Mouse (Mus musculus) forebrain, embryonic 13.5 days (tissue): Measurements from ENCODE around the gene Pcnx3. TPM values are rescaled to one million over a fixed set of nuclear protein-coding genes. Genes with fewer than 3 reads are reported as not detected.

Experiments used
- ATAC-seq: fragments of 200-750 bp; cut with Nextera tagmentation; 2 replicates; pipeline ENCODE4 v1.8.0; 2017
- H3K27ac ChIP-seq: fragments of 300-500 bp; sonication (generic); 2 replicates; pipeline ENCODE4 v1.5.1; 2015; ENCODE audit warnings: inconsistent platforms, mild to moderate bottlenecking, moderate library complexity
- H3K27me3 ChIP-seq: fragments of 300-500 bp; sonication (generic); 2 replicates; pipeline ENCODE4 v1.6.1; 2015; ENCODE audit warnings: mild to moderate bottlenecking, inconsistent platforms
- H3K36me3 ChIP-seq: fragments of 300-500 bp; sonication (generic); 2 replicates; pipeline ENCODE4 v1.6.1; 2015; ENCODE audit warnings: mild to moderate bottlenecking, inconsistent platforms; ENCODE audit not compliant: poor library complexity, severe bottlenecking
- H3K4me1 ChIP-seq: fragments of 300-500 bp; sonication (generic); 2 replicates; pipeline ENCODE4 v1.6.1; 2015; ENCODE audit warnings: inconsistent platforms
- H3K4me2 ChIP-seq: fragments of 300-500 bp; sonication (generic); 2 replicates; pipeline ENCODE4 v1.6.1; 2015; ENCODE audit warnings: inconsistent platforms, mild to moderate bottlenecking, moderate library complexity
- H3K4me3 ChIP-seq: fragments of 300-500 bp; sonication (generic); 2 replicates; pipeline ENCODE4 v1.5.1; 2015; ENCODE audit warnings: mild to moderate bottlenecking, inconsistent platforms
- H3K9ac ChIP-seq: fragments of 300-500 bp; sonication (generic); 2 replicates; pipeline ENCODE4 v1.6.1; 2015; ENCODE audit warnings: mild to moderate bottlenecking, inconsistent platforms
- H3K9me3 ChIP-seq: fragments of 300-500 bp; sonication (generic); replicated peaks from 2 replicates; pipeline ENCODE4 v1.6.1; 2016; ENCODE audit warnings: inconsistent platforms
- WGBS: fragments of 180-500 bp; shearing (Covaris S2); methylation state at CpG from one replicate; pipeline ENCODE4 v1.1.7; 2015; 5-methylcytosine and 5-hydroxymethylcytosine counted together
- microRNA-seq: library from miRNA; unstranded; fragments of <30 nt; microRNA quantifications from one replicate; pipeline ENCODE4, GENCODE M21; 2016
- polyA plus RNA-seq: library from polyadenylated mRNA; unstranded; fragments of >200 nt; fragmentation: Nextera tagmentation; extraction: Ambion mirVana; gene quantifications from 2 replicates; pipeline ENCODE4 v1.2.1, GENCODE M21; 2015

Gene Pcnx3
- polyA plus RNA-seq, 1 experiment from 2014 or later: 21.6 TPM

GRCm38 (mm10) chr19:5632120-5632519, 56.6 kb downstream of the Pcnx3 start:
- H3K4me2 ChIP-seq: no peak overlapping the region
- H3K4me3 ChIP-seq: no peak overlapping the region
- no peak overlapping the region for H3K27ac ChIP-seq
- H3K27me3 ChIP-seq: no peaks in the 10 kb centered on the region
- H3K9me3 ChIP-seq: no peaks in the 10 kb centered on the region
- ATAC-seq: no peak
- WGBS: 80% methylated on average over 9 of the region's 9 CpGs
- H3K9ac ChIP-seq: no peak overlapping the region
- no peaks in the 10 kb centered on the region for H3K36me3 ChIP-seq
- peaks cover 11% of the 10 kb centered on the region for H3K4me1 ChIP-seq

- H3K9me3 ChIP-seq: no peaks in the 10 kb centered on the region
- no peak overlapping the region for H3K9ac ChIP-seq
- no peaks in the 10 kb centered on the region for H3K36me3 ChIP-seq
- no peak for ATAC-seq
- H3K4me2 ChIP-seq: no peak overlapping the region
- H3K27ac ChIP-seq: no peak overlapping the region
- no peaks in the 10 kb centered on the region for H3K27me3 ChIP-seq
- H3K4me1 ChIP-seq: no peaks in the 10 kb centered on the region
- H3K4me3 ChIP-seq: no peak overlapping the region
Observed at GRCm38 (mm10) chr19:5629907-5630306, 58.8 kb downstream of the Pcnx3 start.

- whole genome bisulfite sequencing: 83% methylated on average over 8 of the region's 8 CpGs
- Histone ChIP-seq H3K4me1 (no peaks in the 10 kb centered on the region), H3K27me3 (no peaks in the 10 kb centered on the region), H3K4me2 (no peak overlapping the region), H3K9me3 (no peaks in the 10 kb centered on the region), H3K27ac (no peak overlapping the region), H3K9ac (no peak overlapping the region), H3K36me3 (no peaks in the 10 kb centered on the region), H3K4me3 (no peak overlapping the region)
- no peak for ATAC-seq
Observed at GRCm38 (mm10) chr19:5625311-5625710, 63.4 kb downstream of the Pcnx3 start.

GRCm38 (mm10) chr19:5621884-5622283, 66.8 kb downstream of the Pcnx3 start:
- Histone ChIP-seq H3K4me3 (no peak overlapping the region), H3K4me1 (no peaks in the 10 kb centered on the region), H3K27me3 (0 out of 2 replicates have a peak, but pooled peaks cover 3% of the 10 kb centered on the region), H3K27ac (no peak overlapping the region), H3K4me2 (no peak overlapping the region), H3K9me3 (no peaks in the 10 kb centered on the region), H3K36me3 (no peaks in the 10 kb centered on the region), H3K9ac (no peak overlapping the region)
- ATAC-seq: no peak
- WGBS: 92% methylated on average over 5 of the region's 5 CpGs

GRCm38 (mm10) chr19:5620007-5620406, 68.7 kb downstream of the Pcnx3 start:
- ATAC-seq: no peak
- H3K27me3 ChIP-seq: 0 out of 2 replicates have a peak, but pooled peaks cover 3% of the 10 kb centered on the region
- H3K27ac ChIP-seq: no peak overlapping the region
- WGBS: 85% methylated on average over 4 of the region's 4 CpGs
- H3K36me3 ChIP-seq: no peaks in the 10 kb centered on the region
- no peak overlapping the region for H3K4me3 ChIP-seq
- H3K4me1 ChIP-seq: 0 out of 2 replicates have a peak, but pooled peaks cover 5% of the 10 kb centered on the region
- H3K9ac ChIP-seq: no peak overlapping the region
- H3K4me2 ChIP-seq: no peak overlapping the region
- H3K9me3 ChIP-seq: no peaks in the 10 kb centered on the region

GRCm38 (mm10) chr19:5614953-5615352, 73.8 kb downstream of the Pcnx3 start:
- no peak overlapping the region for H3K9ac ChIP-seq
- 66% methylated on average over 2 of the region's 2 CpGs for WGBS
- no peak overlapping the region for H3K27ac ChIP-seq
- H3K9me3 ChIP-seq: no peaks in the 10 kb centered on the region
- no peak overlapping the region for H3K4me3 ChIP-seq
- ATAC-seq: no peak
- no peaks in the 10 kb centered on the region for H3K36me3 ChIP-seq
- peaks cover 14% of the 10 kb centered on the region for H3K4me1 ChIP-seq
- H3K4me2 ChIP-seq: no peak overlapping the region
- 0 out of 2 replicates have a peak, but pooled peaks cover 3% of the 10 kb centered on the region for H3K27me3 ChIP-seq

Small RNA genes within 50 kb of the gene (microRNA-seq; reads per million reads assigned to microRNA genes)
- gene Mir6987: not detected

Other genes starting within 250 kb of the Pcnx3 start
- not detected in 2 replicates for gene Fosl1, start 241.4 kb downstream of the Pcnx3 start, polyA plus RNA-seq
- gene Ccdc85b, start 231.0 kb downstream of the Pcnx3 start, polyA plus RNA-seq: 6.5 and 7.1 TPM in 2 replicates
- gene Fibp, start 228.3 kb downstream of the Pcnx3 start, polyA plus RNA-seq: 153 and 155 TPM in 2 replicates
- gene Ctsw, start 220.4 kb downstream of the Pcnx3 start, polyA plus RNA-seq: 4.4 and 5.4 TPM in 2 replicates
- 30.7 and 31.1 TPM in 2 replicates for gene Efemp2, start 215.0 kb downstream of the Pcnx3 start, polyA plus RNA-seq
- 44.4 and 47.0 TPM in 2 replicates for gene Mus81, start 200.5 kb downstream of the Pcnx3 start, polyA plus RNA-seq
- gene Cfl1, start 198.5 kb downstream of the Pcnx3 start, polyA plus RNA-seq: 3,452 and 3,520 TPM in 2 replicates
- gene 1700020D05Rik, start 185.1 kb downstream of the Pcnx3 start, polyA plus RNA-seq: 0.23 and 0.27 TPM in 2 replicates
- gene Snx32, start 178.4 kb downstream of the Pcnx3 start, polyA plus RNA-seq: 41.4 and 44.4 TPM in 2 replicates
- gene Ovol1, start 128.3 kb downstream of the Pcnx3 start, polyA plus RNA-seq: 0.06 TPM in 1 of 2 replicates, not detected in the other
- gene Ap5b1, start 120.9 kb downstream of the Pcnx3 start, polyA plus RNA-seq: 1.4 and 1.7 TPM in 2 replicates
- 146 and 170 TPM in 2 replicates for gene Rnaseh2c, start 87.0 kb downstream of the Pcnx3 start, polyA plus RNA-seq
- 72.7 and 80.7 TPM in 2 replicates for gene Kat5, start 78.7 kb downstream of the Pcnx3 start, polyA plus RNA-seq
- 33.4 and 34.4 TPM in 2 replicates for gene Rela, start 51.4 kb downstream of the Pcnx3 start, polyA plus RNA-seq
- 9.4 and 11.0 TPM in 2 replicates for gene Sipa1, start 25.2 kb downstream of the Pcnx3 start, polyA plus RNA-seq
- 11.3 and 11.7 TPM in 2 replicates for gene Map3k11, start 166 bp downstream of the Pcnx3 start, polyA plus RNA-seq
- 0.31 and 0.32 TPM in 2 replicates for gene Kcnk7, start 15.5 kb upstream of the Pcnx3 start, polyA plus RNA-seq
- 5.3 and 6.7 TPM in 2 replicates for gene Ehbp1l1, start 37.4 kb upstream of the Pcnx3 start, polyA plus RNA-seq
- 199 and 204 TPM in 2 replicates for gene Fam89b, start 40.7 kb upstream of the Pcnx3 start, polyA plus RNA-seq
- 8.3 and 13.1 TPM in 2 replicates for gene Ltbp3, start 52.0 kb upstream of the Pcnx3 start, polyA plus RNA-seq
- gene Scyl1, start 82.5 kb upstream of the Pcnx3 start, polyA plus RNA-seq: 56.4 and 62.6 TPM in 2 replicates
- gene Frmd8, start 186.4 kb upstream of the Pcnx3 start, polyA plus RNA-seq: 21.7 and 26.2 TPM in 2 replicates
- gene Slc25a45, start 188.9 kb upstream of the Pcnx3 start, polyA plus RNA-seq: 1.2 and 1.4 TPM in 2 replicates
- 13.1 and 15.5 TPM in 2 replicates for gene Tigd3, start 205.2 kb upstream of the Pcnx3 start, polyA plus RNA-seq
- 147 and 169 TPM in 2 replicates for gene Dpf2, start 224.1 kb upstream of the Pcnx3 start, polyA plus RNA-seq
- gene Cdc42ep2, start 235.9 kb upstream of the Pcnx3 start, polyA plus RNA-seq: 4.2 and 4.6 TPM in 2 replicates